Mouse (Mus musculus) adrenal gland, adult 2 months (tissue): ENCODE results near the gene Ltbp4. TPM values are rescaled to one million over a fixed set of nuclear protein-coding genes. Genes with fewer than 3 reads are reported as not detected.
A peak's percentile ranks its signal among the peaks of the same experiment; 100 is the strongest.

ENCODE experiments used
- DNase-seq: peaks from one replicate; pipeline ENCODE4 v3.0.0; 2021
- polyA plus RNA-seq: library from polyadenylated mRNA; depleted of rRNA; stranded (reverse); fragments of >200 nt; gene quantifications from 2 replicates; pipeline ENCODE4 v1.2.3, GENCODE M21; 2012
- total RNA-seq, 2 experiments: library from RNA; stranded (reverse); gene quantifications; 2 replicates each; pipeline ENCODE4 v1.2.3; 2021

The Ltbp4 gene
- total and polyA plus RNA-seq, 3 experiments, result 70.3 to 263 (median 94.7) TPM

DNA sequence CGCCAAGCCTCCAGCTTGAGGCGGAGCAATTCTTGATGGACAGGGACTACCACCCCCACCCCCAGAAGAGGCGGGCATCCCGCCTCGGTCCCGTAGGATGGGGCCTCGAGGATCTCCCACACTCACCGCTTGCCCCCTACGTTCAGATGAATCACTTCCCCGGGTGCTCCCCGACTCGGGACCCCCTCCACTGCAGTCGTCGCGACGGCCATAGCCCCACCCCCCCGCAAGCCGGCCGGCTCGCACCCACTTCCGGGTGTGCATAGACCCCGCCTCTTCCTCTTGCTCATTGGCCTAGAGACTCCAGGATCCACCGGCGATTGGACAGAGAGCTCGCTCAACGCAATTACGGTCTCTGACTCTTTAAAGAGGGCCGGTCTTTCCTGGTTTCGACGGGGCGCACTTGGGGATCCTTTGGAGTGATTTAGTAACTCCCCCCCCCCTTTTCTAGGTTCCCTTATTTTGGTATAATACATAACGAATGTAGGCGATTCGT is 18.3 kb upstream of the Ltbp4 start, which contains the start of gene Shkbp1:
Gene Shkbp1 (minus strand): TSS at position 275 of the 496 bp plus-strand sequence.
- peak; percentile 94 for DNase-seq

DNA sequence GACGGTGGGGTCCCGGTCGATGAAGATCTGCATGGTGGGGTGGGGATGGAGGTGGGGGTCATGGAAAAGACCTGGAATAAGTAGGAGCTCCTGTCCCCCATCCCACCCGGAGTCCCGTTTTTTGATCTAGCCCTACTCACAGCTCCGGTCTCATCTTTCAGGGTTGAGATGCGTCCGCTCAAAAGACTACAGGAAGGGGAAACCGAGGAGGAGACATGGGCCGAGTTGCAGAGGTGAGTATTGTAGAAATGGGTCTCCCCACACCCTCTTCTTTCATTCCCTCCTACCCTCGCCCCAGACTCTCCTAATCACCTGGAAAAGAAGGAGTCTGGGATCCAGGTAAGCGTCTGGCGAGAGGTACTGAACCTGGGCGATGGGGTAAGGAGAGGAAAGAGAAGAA is 17.8 kb upstream of the Ltbp4 start:
- no peak for DNase-seq

DNA sequence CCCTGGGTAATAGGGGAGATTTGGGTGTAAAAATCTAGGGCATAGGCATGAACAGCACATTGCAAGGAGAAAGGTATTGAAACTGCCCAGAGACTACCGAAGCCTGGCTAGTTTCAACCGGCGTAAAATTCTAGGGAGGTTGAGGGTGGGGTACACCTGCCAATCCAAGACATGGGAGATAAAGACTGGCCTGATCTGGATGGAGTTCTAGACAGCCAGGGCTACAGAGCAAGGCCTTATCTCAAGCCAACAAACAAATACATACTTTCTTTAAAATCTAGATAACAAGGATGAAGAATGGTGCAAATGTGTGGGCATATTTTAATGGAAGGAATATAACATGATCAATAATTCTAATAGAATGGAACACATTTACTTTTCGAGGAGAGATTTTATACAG is 17.3 kb upstream of the Ltbp4 start:
- DNase-seq, result no peak

DNA sequence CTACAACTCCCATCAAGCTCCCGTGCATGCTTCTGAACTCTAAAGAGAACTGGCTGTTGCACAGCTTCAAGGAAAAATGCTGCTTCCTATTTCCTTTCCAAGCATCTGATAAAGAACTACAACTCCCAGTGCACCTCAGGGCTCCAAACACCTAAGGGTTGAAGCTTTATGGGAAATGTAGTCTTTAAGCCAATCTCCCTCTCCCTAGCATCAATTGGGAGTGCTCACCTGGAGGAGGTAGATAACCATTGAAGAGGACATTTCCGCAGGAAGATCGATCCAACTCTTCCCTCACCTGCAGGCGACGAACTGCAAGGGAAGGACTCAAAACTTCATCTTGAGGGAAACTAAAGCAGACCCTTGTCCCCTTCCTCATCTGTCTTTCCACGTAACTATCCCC is 16.7 kb upstream of the Ltbp4 start:
- DNase-seq, result peak; percentile 24

DNA sequence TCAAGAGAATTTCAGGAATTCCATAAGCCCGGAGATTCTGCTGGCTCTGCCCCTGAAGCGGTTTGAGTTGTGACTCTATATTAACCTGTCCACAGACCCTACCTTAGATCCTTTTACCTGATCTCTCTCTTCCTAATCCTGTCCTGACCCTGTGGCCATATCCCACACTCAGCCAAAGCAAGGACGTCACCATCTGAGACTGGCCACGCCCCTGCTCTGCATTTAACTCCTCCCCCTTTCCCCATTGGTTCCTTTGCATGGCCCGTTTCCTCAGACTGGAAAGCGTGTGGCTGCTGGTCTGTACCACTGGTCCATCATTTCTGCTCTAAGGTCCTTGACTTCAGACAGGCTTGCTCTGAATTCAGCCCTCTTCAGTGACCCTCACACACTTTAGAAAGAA is 8.0 kb upstream of the Ltbp4 start:
- no peak for DNase-seq

DNA sequence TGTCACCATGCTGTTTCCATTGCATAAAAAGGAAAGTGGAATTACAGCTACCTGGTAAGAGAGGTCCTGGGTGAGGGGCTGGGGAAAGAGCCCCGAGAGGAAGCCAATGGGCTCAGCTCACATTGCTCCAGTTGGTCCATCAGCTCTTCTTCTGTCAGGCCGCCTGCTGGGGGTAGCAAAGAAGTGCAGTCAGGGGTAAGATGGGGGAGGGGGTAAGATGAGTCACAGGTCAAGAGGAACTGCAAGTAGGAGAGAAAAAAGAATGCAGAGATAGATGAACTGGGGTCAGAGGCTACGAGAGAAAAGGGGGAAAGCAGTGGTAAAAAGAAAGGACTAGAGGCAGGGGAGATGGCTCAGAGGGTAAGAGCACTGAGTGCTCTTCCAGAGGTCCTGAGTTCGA is 5.1 kb upstream of the Ltbp4 start:
- DNase-seq, result no peak

DNA sequence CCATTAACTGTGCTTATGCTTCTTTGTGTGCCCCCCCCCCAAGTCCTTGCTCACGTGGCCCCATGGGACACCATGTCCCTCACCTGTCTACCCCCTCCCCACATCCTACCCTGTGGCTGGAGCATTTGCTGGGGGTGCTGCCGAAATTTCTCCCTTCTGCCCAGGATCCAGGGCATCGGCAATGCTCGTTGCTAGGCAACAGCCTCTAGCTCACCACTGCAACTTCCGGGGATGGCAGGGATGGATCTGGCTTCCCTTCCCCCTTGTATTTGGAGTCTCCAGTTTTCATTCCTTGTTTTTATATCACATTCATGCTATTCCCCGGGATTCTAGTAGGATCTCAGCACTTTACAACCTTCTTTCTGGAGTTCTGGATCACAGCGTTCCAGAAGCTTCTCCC is 2.0 kb upstream of the Ltbp4 start:
- DNase-seq, result no peak

DNA sequence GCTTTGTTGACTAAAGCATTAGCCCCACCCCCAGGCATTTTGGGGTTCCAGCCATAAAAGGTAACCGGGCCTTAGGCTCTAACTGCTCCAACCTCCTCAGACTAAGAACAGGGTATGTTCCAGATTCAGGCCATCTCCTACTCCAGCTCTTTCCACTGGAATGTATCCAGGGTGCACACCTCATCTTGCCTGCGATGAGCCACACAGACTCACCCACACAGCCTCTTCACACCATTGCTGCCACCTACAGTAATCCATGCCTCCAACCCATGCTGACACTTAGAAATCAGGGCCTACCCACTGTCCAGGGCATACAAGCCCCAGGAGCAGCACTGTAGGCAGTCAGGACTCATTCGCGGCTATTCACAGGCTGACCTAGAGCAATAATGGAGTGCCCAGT is 1.6 kb upstream of the Ltbp4 start:
- no peak for DNase-seq

DNA sequence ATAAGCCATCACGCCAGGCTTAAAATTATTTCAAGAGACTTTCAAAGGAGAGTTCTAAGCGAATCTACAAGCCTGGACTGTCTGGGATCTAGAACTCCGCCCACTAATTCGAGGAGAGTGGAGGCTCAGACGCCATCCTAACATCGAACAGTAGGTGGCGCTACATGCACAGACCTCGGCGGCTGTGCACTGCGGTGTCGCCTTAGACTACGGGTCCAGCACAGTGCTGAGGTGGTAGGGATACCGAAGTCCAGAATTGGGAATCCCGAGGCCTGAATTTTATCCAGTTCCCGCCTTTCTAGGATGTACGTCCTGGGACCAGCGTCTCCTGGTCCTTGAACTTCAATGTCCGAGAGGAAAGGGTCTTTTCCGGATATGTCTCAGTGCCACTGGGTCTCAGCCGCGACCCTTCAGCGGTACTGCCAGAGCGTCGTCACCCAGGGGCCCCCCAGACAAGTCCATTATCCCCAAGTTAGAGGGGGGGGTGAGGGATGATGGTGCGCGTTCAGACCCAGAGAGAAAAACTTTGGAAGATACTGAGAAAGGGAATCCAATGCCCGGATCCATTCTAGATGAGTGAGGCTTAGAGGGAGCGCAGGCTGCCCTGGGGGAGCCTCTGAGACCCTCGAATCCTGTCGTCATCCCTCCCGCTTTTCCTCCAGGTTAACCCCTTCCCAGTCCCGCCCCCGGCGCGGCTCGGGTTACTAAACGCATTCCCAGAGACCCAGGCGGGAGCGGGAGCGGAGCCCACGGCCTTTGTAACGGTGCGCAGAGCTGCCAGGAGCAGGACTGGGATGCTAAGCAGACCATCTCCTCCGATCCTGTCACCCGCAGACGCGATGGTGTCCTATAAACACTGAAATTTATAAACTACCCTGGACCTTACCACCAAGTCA is 1.3 kb downstream of the Ltbp4 start:
- DNase-seq, result peak; percentile 89

DNA sequence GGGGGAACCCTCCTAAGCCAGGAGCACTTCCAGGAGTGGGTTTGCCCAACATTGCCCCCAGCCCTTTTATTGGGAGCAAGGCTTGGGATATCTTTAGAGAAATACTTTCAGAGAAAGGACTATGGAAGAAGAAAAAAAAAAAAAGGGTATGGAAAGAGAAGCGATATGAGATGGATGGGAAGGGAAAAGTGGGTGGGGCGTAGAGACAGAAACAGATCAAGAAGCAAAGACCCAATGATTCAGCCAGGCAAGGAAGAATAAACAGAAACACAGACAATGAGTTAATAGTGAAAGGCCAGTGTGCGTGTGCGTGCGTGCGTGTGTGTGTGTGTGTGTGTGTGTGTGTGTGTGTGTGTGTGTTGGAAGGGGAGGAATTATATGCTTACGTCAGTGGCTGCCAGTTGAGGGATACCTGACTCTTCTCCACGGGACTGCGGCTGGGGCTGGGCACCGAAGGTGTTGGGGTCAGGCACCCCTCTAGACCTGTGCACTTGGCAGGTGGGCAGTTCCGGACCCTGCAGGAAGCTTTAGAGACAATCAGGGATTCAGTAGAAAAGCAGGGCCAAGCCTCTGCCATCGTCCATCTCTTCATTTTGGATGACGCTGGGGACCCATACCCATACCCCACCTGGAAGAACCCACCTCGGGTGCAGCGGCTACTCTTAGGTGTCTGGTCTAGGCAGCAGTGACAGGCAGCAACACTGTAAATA is 2.3 kb downstream of the Ltbp4 start:
- DNase-seq, result no peak

DNA sequence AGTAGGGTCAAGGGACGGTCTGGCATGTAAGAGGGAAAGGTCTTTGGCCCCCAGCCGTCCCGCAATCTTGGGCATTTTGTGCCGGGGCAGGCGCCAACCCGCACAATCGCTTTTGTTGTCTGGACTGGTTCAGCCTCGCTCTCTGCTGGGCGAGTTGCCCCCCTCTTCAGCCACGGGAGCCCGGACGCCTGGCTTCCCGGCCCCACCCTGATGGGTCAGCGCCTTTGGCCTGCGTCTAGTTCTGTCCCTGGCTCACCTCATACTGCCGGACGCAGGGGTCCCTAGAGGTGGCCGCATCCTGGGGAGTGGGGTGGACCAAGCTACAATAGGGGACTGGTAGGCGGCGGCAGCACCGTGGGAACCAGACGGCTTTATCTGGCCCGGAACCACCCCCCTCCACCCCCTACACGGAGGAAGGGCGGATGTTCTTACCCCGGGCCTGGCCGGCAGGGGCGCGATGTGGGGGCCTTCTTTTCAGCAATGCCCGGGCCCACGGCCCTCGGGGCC is 3.0 kb downstream of the Ltbp4 start:
- DNase-seq, result peak; percentile 52

DNA sequence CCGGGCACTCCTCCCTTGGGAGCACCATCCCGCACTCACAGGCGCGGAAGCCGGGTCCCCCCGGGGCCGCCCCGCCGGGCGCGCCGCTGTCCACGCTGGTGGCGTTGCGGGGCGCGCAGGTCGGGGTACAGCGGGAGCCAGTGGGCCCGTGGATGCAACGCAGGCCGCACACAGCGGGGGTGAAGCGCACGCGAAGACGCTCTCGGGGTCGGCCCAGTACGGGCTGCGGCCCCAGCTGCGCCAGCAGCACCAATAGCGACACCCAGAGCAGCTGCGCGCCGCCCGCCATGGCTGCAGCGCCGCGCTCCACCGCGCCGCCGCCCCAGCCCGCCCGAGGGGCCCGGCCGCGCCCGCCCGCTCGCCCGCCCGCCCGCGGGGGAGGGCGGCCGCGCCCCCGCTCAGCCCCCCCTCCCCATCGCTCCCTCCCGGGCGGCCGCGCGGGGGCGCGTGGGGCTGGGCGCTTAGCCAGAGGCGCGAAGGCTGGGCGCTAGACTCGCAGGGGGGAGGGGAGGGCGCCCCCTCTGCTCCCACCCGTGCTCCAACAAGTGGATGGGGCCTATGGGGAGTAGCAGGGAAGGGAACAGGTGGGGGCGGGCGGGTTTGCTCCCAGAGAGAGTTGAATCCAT is 4.1 kb downstream of the Ltbp4 start:
- peak; percentile 29 for DNase-seq

DNA sequence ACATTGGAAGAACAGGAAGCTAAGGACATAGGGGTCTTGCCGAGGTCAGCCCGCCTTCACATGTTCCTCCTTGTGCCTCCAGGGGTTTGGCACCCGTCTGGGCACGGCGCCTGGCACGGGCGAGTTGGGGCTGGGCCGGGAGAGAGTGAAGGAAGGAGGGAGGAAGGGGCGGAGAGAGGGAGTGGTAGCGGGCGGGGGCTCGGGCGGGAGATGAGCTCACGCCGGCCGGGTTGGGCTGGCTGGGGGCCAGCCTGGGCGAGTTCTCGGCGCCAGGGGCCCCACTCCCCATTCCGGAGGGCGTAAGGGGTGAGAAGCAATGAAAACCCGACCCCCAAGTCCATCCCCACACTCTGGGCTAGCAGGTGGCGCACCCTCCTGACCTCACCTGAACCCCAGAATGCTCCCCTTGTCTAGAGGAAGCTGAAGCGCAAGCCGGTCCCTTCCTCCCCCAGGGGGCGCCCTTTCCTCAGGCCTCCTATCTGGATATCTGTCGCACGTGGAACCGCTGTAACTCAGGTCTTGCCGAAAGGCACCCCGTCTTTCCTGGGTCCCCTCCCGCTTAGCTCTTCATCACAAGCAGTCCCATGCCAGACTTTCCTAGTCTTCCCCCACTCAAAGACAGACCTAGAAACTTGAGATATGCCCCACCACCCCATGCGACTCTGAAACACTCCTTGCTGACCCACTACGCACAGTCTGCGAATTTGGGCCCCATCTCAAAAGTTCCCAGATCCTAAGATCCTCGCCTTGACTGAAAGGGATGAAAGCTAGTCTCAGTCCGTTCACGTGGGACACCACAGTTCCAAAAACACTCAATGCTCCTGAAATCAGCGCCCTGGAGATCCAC is 4.9 kb downstream of the Ltbp4 start:
- DNase-seq, result peak; percentile 90

DNA sequence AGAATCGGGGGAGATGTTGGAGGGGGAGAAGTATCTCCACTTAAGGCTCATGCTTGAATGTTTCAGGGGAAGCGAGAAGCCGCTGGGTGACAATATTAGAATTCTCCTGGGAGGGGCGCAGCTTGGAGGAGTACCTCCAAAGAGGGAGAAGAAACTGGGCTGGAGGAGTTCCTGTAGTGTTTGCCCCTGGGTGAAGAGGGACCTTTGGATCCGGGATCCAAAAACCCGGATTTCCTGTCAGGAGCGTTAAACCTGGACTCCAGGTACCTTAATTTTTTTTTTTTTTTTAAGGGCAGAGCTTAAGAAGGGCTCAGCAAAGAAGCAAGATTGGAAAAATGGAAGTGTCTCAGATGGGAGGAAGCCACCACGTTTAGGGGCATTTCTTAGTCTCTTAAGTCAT is 5.6 kb downstream of the Ltbp4 start:
- DNase-seq, result no peak

DNA sequence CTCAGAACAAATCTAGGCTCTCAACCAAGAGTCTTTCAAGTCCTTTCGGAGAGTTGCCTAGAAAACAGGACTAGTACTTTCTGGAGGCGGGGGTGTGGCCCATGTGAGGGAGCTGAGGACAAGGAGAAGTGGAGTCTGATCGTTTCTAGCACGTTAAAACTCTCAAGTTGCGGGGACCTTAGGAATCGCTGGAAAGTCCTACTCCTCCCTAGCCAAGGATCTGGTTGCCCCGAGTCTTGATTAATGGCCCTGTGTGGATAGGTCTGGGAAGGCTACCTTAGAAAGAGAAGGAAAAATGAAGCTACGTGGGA is 6.0 kb downstream of the Ltbp4 start:
- no peak for DNase-seq

DNA sequence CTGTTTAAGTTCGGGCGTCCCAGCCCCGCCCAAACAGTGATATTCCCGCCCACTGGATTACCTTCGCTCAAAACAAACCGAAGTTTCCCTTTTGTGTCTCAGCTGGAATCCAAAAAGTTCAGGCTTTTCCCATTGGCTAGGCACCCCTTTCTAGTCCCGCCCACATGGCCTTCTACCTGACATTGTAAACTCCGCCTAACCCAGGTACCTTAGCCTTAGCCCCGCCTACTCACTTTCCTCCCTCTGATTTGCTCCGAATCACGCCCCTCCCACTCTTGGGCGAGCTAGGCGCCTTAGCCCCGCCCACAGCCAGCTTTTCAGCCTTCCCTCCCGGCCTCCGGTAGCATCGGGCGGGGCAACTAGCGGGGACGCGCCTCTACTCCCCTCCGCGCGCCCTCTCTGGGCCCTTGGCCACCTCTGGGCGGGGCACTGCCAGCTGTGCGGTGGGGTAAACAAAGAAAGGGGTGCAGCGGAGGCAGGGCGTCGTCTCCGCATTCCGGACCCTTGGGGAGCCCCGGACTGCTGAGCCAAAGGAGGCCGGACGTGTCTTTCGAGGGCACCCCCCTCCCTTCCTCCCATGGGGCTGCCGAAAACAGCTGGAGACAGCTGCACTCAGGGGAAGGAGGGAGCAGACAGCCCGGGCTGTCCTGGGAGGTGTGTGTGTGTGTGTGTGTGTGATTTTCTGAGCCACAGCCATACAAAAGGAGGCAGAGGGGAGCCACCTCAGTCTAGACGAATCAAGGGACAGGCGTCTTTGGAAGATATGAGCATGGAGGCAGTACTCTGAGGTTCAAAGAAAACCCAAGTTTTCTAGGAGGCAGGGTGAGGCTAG is 6.6 kb downstream of the Ltbp4 start:
- peak; percentile 94 for DNase-seq

DNA sequence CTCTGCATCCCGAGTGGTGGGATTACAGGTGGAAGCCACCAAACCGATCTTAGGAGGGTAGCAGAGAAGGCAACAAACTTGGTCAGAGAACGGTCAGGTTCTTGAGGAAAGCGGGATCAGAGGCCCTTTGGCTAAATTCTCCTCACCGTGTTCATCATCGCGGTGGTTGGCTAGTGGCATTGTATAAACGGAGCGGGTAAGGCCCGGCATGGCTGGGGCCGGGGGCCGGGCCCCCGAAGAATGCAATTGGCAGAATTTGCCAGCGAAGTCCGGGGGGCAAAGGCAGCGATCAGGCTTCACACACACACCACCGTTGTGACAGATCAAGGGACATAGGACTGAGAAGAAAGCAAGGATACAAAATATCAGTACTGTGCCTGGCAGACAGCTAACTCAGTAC is 7.5 kb downstream of the Ltbp4 start:
- no peak for DNase-seq

DNA sequence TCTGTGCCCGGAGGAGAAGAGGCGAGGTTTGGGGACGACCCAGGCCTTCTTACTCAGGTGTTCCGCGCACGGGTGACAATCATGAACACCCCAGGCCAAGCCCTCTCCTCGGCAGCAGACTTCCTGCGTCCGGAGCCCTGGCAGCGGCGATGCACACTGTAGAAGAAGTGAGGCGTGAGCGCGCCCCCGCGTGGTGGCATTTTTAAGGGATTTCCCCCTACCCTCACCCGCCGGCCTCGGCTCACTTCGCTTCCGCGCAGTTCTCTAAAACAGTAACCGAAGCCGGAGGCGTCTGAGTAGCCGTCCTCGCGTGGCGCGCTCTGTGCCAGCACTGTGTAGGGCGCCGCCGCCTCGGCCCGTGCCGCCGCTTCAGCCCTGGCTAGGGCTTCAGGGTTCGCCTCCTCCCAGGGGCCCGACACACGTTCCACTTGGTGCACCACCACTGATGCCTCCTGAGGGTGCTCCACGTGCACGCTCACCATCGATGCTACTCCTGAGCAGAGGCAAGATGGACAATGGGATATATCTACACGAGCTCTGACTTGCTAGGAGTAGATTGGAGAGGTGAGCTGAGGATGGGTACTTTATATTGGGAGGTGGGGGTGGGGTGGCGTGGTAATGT is 8.1 kb downstream of the Ltbp4 start:
- peak; percentile 86 for DNase-seq

DNA sequence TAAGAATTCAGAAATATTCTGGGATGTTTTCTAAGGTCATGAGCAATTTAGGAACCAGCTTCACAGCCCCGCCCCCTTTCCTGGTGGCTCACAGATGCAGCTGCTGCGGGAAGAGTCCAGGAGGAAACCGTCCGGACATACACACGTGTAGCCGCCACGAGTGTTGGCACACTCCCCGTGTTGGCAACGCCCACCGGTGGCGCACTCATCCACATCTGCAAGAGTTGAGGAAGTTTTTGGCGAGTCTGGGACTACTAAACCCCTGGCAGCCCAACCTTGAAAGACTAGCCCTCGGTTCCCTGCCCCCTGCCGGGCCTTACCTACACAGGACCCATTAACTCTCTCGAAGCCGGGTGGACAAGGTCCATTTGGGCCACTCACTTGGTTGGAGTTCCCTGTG is 8.8 kb downstream of the Ltbp4 start:
- DNase-seq, result no peak

DNA sequence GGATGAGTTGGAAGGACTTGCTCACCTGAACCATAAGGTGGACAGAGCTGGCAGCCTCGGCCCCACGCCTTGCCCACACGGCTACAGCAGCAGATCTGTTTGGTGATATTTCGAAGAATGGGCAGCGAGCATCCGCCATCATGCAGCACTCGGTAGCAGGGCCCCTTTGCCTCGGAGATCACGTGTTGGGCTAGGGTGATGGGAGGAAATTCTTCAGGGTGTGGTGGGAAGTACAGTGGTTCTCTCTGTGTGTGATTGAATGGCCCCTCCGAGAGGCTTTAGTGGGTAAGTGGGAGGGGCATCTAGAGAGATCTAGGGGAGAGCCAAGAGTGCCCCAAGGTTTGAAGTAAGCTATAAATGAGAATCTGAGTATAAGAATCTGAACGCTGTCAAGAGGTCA is 9.3 kb downstream of the Ltbp4 start:
- no peak for DNase-seq
